Mouse (Mus musculus) heart, postnatal 14 days (tissue): ENCODE data around the gene Otud7b. TPM values are rescaled to one million over a fixed set of nuclear protein-coding genes. Genes with fewer than 3 reads are reported as not detected.
A peak's percentile ranks its signal among the peaks of the same experiment; 100 is the strongest.
"Not testable (repeated sequence)": the region's sequence is repeated elsewhere in the genome, so short reads cannot be mapped to it uniquely, and the experiment has no call there.

Experiments
- DNase-seq, 2 experiments: peaks; one replicate each; pipeline ENCODE4 v3.0.0; 2021 to 2022
- intact Hi-C: fragments of 180-260 bp; cut with DNase I; formaldehyde crosslinking; loops from one replicate; pipeline ENCODE4 v1.15.1; 2025
- total RNA-seq, 2 experiments: library from RNA; stranded (reverse); gene quantifications; 2 replicates each; pipeline ENCODE4 v1.2.3; 2021

Gene Otud7b
- total RNA-seq, 2 experiments from 2014 or later, result 49.4 to 54.4 TPM

DNA sequence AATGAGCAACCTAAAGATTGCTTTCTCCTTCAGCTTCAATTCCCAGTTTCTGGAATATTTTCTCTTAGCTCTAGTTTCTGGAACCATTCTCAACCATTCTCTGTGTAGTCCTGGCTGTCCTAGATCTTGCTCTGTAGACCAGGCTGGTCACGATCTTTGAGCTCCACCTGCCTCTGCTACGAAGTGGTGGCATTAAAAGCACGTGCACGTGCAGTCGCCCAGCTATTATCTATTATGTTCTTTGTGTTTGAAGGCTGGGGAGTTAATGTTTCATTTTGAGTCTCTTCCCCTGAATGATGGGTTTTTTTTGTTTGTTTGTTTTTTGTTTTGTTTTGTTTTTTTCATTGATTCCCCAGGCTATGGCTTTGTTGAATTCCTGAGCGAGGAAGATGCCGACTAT, 68.9 kb downstream of the Otud7b start:
- intact Hi-C loops, result loop anchor here (2.0 kb wide), 1 partner anchor 48 kb away; the partner anchor contains the start of genes Hist2h2ac and Hist2h2be
- no peak for DNase-seq

GRCm38 (mm10) chr3:96174042-96174441, 69.7 kb downstream of the Otud7b start:
- DNase-seq, intact Hi-C loops: not testable (repeated sequence)

DNA sequence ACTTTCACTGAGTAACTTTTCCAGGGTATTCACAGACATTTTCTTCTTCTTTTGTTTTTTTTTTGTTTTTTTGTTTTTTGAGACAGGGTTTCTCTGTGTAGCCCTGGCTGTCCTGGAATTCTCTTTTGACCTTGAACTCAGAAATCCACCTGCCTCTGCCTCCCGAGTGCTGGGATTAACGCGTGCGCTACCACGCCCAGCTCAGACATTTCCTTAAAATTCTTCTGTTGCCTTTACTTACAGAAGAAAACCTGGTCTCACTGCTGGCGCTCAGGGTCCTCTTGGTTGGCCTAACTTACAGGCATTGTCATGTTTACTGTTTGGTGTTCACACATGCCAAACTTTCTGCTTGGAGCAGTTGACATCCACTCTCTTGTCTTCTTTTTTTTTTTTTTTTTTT, 70.9 kb downstream of the Otud7b start:
- no peak for DNase-seq
- intact Hi-C loops, result no loop called here

DNA sequence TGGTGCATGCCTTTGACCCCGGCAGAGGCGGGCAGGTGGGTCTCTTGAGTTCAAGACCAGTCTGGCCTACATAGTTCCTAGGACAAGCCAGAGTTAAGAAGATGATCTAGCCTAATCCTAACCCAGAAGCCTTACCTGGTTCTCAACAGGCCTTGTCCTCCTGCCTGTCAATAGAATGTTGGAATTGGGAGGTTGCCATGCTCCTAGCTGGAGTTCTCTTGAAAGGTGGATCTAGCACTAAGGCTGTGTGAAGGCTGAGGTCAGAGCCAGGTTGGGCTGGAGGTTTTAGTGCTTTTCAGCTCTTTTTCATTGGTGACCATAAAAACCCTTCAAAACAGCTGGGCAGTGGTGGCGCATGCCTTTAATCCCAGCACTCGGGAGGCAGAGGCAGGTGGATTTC, 74.1 kb downstream of the Otud7b start:
- intact Hi-C loops, result no loop called here
- no peak for DNase-seq

DNA sequence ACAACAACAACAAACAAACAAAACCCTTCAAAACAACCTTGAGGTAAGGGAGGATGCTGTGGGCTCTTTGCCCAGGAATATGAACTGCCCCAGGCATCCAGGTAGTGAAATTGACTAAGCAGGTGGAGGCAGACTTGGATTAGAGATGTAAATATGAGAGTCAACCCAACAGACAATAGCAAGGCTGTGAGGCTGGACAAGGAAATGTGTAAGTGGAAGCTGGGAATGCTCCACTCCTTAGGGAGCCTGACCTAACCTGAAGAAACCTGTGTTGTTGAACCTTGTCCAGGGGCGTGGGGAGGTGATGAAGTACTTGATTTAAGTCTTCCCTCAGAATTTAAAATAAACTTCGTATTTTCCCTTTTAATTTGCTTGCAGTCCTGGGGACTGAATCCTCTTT, 74.6 kb downstream of the Otud7b start:
- intact Hi-C loops, result no loop called here

GRCm38 (mm10) chr3:96179531-96179930, 75.2 kb downstream of the Otud7b start:
- peak; percentile 39 to 67 for DNase-seq
- intact Hi-C loops, result no loop called here

More for the DNA sequence above, 74.6 kb downstream of the Otud7b start:
- no peak for DNase-seq

GRCm38 (mm10) chr3:96180727-96181477, 76.6 kb downstream of the Otud7b start, which contains the start of gene Sv2a:
Gene Sv2a, plus strand, starts transcription at chr3:96181151.
- intact Hi-C loops, result no loop called here
- peak; percentile 50 to 63 for DNase-seq

- intact Hi-C loops, result no loop called here
- DNase-seq, result no peak
Measured at GRCm38 (mm10) chr3:96181510-96182381, 77.4 kb downstream of the Otud7b start.

DNA sequence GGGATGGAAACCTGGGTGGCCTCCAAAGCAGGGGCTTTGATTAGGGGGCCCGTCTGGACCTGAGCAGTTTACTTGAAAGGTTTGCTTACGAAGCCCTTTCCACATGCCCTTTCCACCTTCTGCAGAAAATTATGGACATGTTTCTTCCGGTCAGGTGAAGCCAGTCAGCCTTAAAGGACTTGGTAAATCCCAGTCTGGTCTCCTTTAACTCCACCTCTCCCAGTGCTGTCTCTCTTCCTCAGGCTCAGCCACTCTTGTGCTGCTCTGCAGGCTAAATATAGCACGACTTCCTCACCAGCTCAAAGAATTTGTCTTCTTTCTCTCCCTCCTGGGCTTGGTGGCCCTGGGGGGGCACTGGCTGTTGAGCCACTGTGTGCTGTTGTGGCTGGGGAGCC, 78.1 kb downstream of the Otud7b start:
- intact Hi-C loops, result no loop called here
- DNase-seq, result no peak

DNA sequence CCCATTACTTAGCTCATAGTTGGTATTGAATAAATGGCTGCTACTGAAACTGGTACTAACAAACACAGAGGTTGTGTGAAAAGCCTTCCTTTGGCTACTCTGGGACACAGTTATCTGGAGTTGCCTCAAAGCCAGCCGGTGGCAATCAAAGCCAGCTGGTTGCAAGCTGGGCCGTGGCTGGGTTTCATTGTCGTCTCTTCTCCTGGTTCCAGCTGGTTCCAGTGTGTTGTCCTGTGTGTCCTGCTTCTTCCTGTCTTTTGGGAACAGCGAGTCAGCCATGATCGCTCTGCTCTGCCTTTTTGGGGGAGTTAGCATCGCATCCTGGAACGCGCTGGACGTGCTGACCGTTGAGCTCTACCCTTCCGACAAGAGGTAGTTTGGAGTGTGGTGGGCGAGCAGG, 88.7 kb downstream of the Otud7b start:
- intact Hi-C loops, result no loop called here
- DNase-seq, result peak in 1 of 2 experiments; percentile 35

- intact Hi-C loops, result no loop called here
- DNase-seq, result no peak
Measured at GRCm38 (mm10) chr3:96194966-96195365, 90.6 kb downstream of the Otud7b start.

DNA sequence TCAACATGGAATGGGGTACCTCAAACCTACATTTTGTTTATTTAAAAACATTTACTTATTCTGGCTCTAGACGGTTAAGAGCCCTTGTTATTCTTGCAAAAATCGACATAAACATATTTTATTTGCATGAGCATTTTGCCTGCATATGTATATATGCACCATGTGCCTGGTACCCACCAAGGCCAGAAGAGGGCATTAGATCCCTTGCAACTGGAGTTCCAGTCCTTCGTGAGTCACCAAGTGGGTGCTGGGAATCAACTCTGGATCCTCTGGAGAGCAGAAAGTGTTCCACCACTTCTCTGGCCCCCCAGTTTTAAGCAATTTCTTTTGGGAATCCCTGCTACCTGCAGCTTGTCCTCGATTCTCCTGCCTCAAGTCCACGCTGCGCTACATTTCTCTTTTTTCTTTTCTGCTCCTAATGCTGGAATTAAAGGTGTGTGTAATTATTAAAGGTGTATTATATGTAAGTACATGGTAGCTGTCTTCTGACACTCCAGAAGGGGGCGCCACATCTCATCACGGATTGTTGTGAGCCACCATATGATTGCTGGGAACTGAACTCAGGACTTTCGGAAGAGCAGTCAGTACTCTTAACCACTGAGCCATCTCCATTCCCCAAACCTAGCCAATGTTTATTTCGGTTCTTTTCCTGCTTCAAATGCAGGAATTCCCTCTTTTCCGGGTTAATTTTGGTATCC, 91.4 kb downstream of the Otud7b start:
- DNase-seq, result no peak
- intact Hi-C loops, result no loop called here

DNA sequence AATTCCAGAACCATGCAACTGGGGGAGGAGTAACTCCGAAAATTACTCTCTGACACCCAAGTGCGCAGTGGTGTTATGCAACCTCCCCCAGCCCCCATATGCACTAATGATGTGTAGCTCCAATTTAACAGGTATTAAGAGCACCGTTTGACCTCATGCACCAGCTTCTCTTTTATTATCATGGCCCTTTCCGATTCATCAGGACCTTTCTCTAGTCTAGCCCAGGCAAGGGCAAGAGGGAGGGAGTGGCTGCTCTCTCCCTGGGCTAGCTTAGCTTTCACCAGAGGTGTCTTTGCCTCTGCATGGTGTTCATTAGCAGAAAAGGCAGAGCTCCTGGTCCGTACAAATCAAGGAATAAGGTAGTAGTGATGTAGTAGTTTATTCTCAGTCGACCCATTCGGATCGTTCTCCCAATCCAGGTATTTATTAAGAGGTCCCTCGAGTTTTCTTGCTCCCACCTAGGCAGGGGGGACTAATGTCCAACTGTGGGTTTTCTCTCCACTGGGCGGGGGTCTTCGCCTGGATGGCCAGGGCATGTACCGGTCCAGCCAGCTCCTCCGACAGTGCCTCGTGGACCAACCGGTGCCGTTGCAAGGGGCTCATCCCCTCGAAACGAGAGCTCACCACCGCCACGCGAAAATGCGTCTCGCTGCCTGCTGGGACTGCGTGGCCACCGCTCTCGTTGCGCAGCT, 92.3 kb downstream of the Otud7b start:
- no peak for DNase-seq
- intact Hi-C loops, result no loop called here

GRCm38 (mm10) chr3:96197129-96197749, 92.9 kb downstream of the Otud7b start:
- intact Hi-C loops, result no loop called here
- DNase-seq, result peak; percentile 84 to 85

DNA sequence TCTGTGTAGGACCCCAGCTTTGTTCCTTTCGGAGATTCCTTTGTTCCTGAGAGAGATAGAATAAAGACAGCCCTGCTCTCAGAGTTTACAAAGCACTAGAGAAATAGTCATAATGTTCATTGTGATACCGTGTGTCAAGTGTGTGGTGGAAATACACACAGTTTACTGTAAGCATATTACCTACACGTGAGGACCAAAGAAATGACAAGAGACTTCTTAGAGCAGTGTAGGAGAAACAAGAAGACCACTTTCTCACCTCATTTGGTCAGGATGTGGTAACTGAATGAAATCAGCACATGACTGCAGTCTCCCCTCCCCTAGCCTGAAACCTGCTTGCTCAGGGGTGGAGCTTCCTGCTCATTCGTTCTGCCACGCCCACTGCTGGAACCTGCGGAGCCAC, 93.9 kb downstream of the Otud7b start:
- no peak for DNase-seq
- intact Hi-C loops, result no loop called here

DNA sequence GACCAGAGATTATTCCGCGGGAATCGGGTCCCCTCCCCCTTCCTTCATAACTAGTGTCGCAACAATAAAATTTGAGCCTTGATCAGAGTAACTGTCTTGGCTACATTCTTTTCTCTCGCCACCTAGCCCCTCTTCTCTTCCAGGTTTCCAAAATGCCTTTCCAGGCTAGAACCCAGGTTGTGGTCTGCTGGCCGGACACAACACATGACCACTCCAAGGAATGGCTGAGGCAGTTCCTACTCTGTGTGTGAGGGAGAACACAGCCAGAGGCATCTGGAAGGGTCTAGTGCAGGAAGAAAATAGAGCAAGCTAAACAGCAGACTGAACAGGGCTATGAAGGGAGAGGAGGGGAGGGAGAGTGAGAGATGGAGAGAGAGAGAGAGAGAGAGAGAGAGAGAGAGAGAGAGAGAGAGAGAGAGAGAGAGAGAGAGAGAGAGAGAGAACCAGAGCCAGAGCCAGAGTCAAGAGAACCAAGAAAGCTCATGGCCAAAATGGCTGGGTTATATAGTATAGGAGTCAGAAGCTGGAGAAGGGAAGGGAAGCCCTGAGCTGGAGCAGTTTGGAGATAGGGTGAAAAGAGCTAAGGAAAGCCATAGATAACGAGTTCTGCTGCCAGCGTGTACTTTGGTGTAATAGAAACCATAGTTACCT, 94.4 kb downstream of the Otud7b start:
- DNase-seq, intact Hi-C loops: not testable (repeated sequence)

- intact Hi-C loops, result loop anchor here (10.0 kb wide), 1 partner anchor 55 kb away; no protein-coding TSS in a partner anchor
- no peak for DNase-seq
Measured at GRCm38 (mm10) chr3:96199731-96200130, 95.4 kb downstream of the Otud7b start.

DNA sequence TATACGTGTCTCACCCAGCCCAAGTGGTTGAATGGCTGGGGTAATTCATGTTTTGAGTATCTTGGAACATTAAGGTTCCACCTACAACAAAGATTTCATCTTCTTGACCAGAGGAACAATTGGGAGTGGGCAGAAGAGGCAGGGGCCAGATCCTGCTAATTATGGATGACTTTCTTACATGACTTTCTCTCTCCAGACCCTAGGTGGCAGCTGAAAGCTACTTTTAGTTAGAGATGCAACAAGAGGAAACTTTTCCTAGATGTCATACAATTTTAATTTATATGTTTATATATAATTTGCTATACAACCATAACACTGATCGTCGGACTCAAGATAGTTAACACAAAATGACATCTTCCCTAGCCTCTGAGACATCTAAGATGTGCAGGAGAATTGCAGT, 103.5 kb downstream of the Otud7b start:
- no peak for DNase-seq
- intact Hi-C loops, result loop anchor here (10.0 kb wide), 1 partner anchor 47 kb away; no protein-coding TSS in a partner anchor

GRCm38 (mm10) chr3:96209242-96209641, 104.9 kb downstream of the Otud7b start:
- intact Hi-C loops, result loop anchor here (10.0 kb wide), 1 partner anchor 46 kb away; no protein-coding TSS in a partner anchor
- peak in 1 of 2 experiments; percentile 41 for DNase-seq
